Mouse (Mus musculus): ENCODE measurements at regions not wholly inside any gene's neighbourhood (a gene's known extent, or its start where the extent isn't known, plus 50 kb on each side); places are given as distances from the start of the nearest gene placed in this dataset.

DNA sequence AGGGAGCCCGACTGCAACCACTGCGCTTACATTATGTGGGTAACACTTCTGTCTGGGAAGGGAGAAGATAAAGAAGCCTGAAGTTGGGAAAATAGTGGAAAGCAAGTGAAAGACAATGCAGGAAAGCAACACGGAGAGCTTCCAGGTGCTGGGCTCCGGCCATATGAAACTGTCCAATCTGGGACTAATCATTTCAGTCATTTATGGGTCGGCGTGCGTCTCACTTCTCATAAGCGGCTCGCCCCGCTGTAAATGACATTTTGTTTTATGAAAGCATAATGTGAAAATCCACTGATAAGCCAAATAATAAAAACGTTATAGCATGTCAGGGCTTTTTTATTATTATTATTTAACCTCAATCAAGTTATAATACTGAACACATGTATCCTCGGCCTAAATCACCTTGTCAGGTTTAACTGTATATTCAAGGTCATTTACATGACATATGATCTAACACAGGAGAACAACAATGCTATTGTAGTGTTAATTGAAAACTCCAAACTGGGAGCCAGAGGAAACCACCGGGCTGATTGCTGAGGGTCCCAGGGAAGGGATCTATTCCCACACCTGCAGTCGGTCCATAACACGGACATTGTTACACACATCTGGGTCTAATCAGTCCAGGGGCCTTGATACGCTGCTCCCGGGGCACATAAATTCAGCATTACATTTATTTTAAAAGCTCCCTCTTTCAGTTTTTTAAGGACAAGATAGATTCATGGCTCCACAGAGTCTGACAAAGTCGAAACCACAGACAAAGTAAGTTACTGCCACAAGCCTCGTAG lies 332.4 kb downstream of the Etnk1 start:
- 81% methylated on average over 19 of the region's 19 CpGs for WGBS
- Histone ChIP-seq H3K27me3 (replicated peaks; ENCODE audit: control insufficient read depth, insufficient read depth, low read length) (no peaks in the 10 kb centered on the region), H3K9ac (ENCODE audit: low read depth, low read length) (no peak overlapping the region), H3K4me1 (ENCODE audit: control insufficient read depth, insufficient read depth, low read depth, low read length) (no peaks in the 10 kb centered on the region), H3K4me2 (ENCODE audit: low read length) (no peak overlapping the region), H3K36me3 (ENCODE audit: control insufficient read depth, insufficient read depth, low read length) (no peaks in the 10 kb centered on the region), H3K9me3 (ENCODE audit: control insufficient read depth, low read length) (no peaks in the 10 kb centered on the region), H3K27ac (ENCODE audit: low read depth, low read length) (no peak overlapping the region), H3K4me3 (ENCODE audit: low read length) (no peak overlapping the region)
- no peak for ATAC-seq

DNA sequence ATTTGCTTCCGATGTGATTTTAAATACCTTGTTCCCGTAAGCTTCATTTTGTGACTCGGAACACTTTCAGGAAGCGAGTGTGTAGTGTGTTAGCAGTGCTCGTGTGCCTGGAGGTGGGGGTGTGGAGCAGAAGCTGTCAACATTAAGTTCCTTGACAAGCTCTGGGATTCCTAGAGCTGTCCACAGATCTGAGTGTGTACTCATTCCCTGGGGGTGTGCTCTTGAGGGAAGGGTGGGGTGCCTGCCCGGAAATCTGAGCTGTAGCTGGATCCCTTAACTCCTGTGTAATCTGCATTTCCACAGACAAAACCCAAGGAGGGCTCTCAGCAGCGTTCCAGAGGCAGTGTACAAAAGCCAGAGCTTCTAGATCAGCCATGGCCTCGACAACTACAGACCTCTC lies 335.8 kb downstream of the Etnk1 start:
- no peak overlapping the region for H3K27ac ChIP-seq (ENCODE audit: low read depth, low read length)
- no peaks in the 10 kb centered on the region for H3K36me3 ChIP-seq (ENCODE audit: control insufficient read depth, insufficient read depth, low read length)
- H3K9me3 ChIP-seq (ENCODE audit: control insufficient read depth, low read length), result no peaks in the 10 kb centered on the region
- H3K9ac ChIP-seq (ENCODE audit: low read depth, low read length), result no peak overlapping the region
- no peak for ATAC-seq
- 70% methylated on average over 8 of the region's 8 CpGs for WGBS
- H3K4me1 ChIP-seq (ENCODE audit: control insufficient read depth, insufficient read depth, low read depth, low read length), result no peaks in the 10 kb centered on the region
- no peak overlapping the region for H3K4me2 ChIP-seq (ENCODE audit: low read length)
- H3K4me3 ChIP-seq (ENCODE audit: low read length), result no peak overlapping the region
- no peaks in the 10 kb centered on the region for H3K27me3 ChIP-seq (replicated peaks; ENCODE audit: control insufficient read depth, insufficient read depth, low read length)

GRCm38 (mm10) chr6:143503953-143504352 lies 336.9 kb downstream of the Etnk1 start:
- Histone ChIP-seq H3K36me3 (ENCODE audit: control insufficient read depth, insufficient read depth, low read length) (no peaks in the 10 kb centered on the region), H3K4me1 (ENCODE audit: control insufficient read depth, insufficient read depth, low read depth, low read length) (no peaks in the 10 kb centered on the region), H3K27ac (ENCODE audit: low read depth, low read length) (no peak overlapping the region), H3K27me3 (replicated peaks; ENCODE audit: control insufficient read depth, insufficient read depth, low read length) (no peaks in the 10 kb centered on the region), H3K9ac (ENCODE audit: low read depth, low read length) (no peak overlapping the region), H3K4me2 (ENCODE audit: low read length) (no peak overlapping the region), H3K4me3 (ENCODE audit: low read length) (no peak overlapping the region), H3K9me3 (ENCODE audit: control insufficient read depth, low read length) (no peaks in the 10 kb centered on the region)
- WGBS, result 85% methylated on average over 4 of the region's 4 CpGs
- ATAC-seq, result no peak

- WGBS, result 89% methylated on average over 5 of the region's 5 CpGs
Measured at GRCm38 (mm10) chr6:143513459-143513858, 346.4 kb downstream of the Etnk1 start.

GRCm38 (mm10) chr6:143515137-143515536 lies 348.1 kb downstream of the Etnk1 start:
- 87% methylated on average over 12 of the region's 12 CpGs for WGBS
- no peak overlapping the region for H3K27ac ChIP-seq (ENCODE audit: low read depth, low read length)
- no peak overlapping the region for H3K4me3 ChIP-seq (ENCODE audit: low read length)
- peaks cover 3% of the 10 kb centered on the region; the same call in 1 of the 2 replicates for H3K9me3 ChIP-seq (ENCODE audit: control insufficient read depth, low read length)
- no peak for ATAC-seq
- no peak overlapping the region for H3K4me2 ChIP-seq (ENCODE audit: low read length)
- H3K27me3 ChIP-seq (replicated peaks; ENCODE audit: control insufficient read depth, insufficient read depth, low read length), result no peaks in the 10 kb centered on the region
- H3K4me1 ChIP-seq (ENCODE audit: control insufficient read depth, insufficient read depth, low read depth, low read length), result no peaks in the 10 kb centered on the region
- H3K36me3 ChIP-seq (ENCODE audit: control insufficient read depth, insufficient read depth, low read length), result no peaks in the 10 kb centered on the region
- H3K9ac ChIP-seq (ENCODE audit: low read depth, low read length), result no peak overlapping the region

More at GRCm38 (mm10) chr6:143513459-143513858, 346.4 kb downstream of the Etnk1 start:
- no peaks in the 10 kb centered on the region for H3K4me1 ChIP-seq (ENCODE audit: control insufficient read depth, insufficient read depth, low read depth, low read length)
- ATAC-seq, result no peak
- no peaks in the 10 kb centered on the region for H3K36me3 ChIP-seq (ENCODE audit: control insufficient read depth, insufficient read depth, low read length)
- peaks cover 3% of the 10 kb centered on the region; the same call in 1 of the 2 replicates for H3K9me3 ChIP-seq (ENCODE audit: control insufficient read depth, low read length)
- no peak overlapping the region for H3K4me3 ChIP-seq (ENCODE audit: low read length)
- H3K9ac ChIP-seq (ENCODE audit: low read depth, low read length), result no peak overlapping the region
- no peak overlapping the region for H3K27ac ChIP-seq (ENCODE audit: low read depth, low read length)
- H3K27me3 ChIP-seq (replicated peaks; ENCODE audit: control insufficient read depth, insufficient read depth, low read length), result no peaks in the 10 kb centered on the region
- no peak overlapping the region for H3K4me2 ChIP-seq (ENCODE audit: low read length)

- no peaks in the 10 kb centered on the region for H3K36me3 ChIP-seq (ENCODE audit: control insufficient read depth, insufficient read depth, low read length)
- H3K4me3 ChIP-seq (ENCODE audit: low read length), result no peak overlapping the region
- H3K9ac ChIP-seq (ENCODE audit: low read depth, low read length), result no peak overlapping the region
- no peak overlapping the region for H3K4me2 ChIP-seq (ENCODE audit: low read length)
- ATAC-seq, result no peak
- H3K9me3 ChIP-seq (ENCODE audit: control insufficient read depth, low read length), result peaks cover 3% of the 10 kb centered on the region; the same call in 1 of the 2 replicates
- no peaks in the 10 kb centered on the region for H3K27me3 ChIP-seq (replicated peaks; ENCODE audit: control insufficient read depth, insufficient read depth, low read length)
- H3K27ac ChIP-seq (ENCODE audit: low read depth, low read length), result no peak overlapping the region
- WGBS, result 85% methylated on average over 1 of the region's 1 CpGs
- H3K4me1 ChIP-seq (ENCODE audit: control insufficient read depth, insufficient read depth, low read depth, low read length), result no peaks in the 10 kb centered on the region
Measured at GRCm38 (mm10) chr6:143516746-143517145, 349.7 kb downstream of the Etnk1 start.

- Histone ChIP-seq H3K4me3 (ENCODE audit: low read length) (no peak overlapping the region), H3K27me3 (replicated peaks; ENCODE audit: control insufficient read depth, insufficient read depth, low read length) (no peaks in the 10 kb centered on the region), H3K4me2 (ENCODE audit: low read length) (no peak overlapping the region), H3K36me3 (ENCODE audit: control insufficient read depth, insufficient read depth, low read length) (no peaks in the 10 kb centered on the region), H3K9ac (ENCODE audit: low read depth, low read length) (no peak overlapping the region), H3K27ac (ENCODE audit: low read depth, low read length) (no peak overlapping the region), H3K9me3 (ENCODE audit: control insufficient read depth, low read length) (no peaks in the 10 kb centered on the region), H3K4me1 (ENCODE audit: control insufficient read depth, insufficient read depth, low read depth, low read length) (no peaks in the 10 kb centered on the region)
- 0 out of 2 replicates have a peak, but pooled peaks have one; percentile 17 for ATAC-seq
- 83% methylated on average over 8 of the region's 8 CpGs for WGBS
Measured at GRCm38 (mm10) chr6:143518476-143518875, 351.5 kb downstream of the Etnk1 start.

DNA sequence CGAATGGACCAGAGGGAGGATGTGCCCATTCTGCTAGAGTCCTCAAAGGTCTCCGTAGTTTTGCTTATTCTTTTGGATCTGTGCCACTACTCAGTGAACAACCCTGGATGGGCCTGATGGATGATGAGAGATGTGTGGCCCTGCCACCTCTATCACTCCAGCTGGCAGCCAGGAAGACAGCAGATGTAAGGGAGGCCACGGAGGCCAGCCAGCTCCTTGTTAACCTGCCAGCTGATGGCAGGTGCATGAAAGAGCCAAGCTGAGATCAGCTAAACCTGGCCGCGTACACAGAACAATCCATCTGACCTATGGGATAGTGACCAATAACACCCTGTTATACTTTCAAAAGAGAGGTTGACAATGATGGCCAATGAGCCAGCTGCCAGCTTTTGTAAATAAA lies 352.6 kb downstream of the Etnk1 start:
- no peaks in the 10 kb centered on the region for H3K36me3 ChIP-seq (ENCODE audit: control insufficient read depth, insufficient read depth, low read length)
- no peak overlapping the region for H3K4me2 ChIP-seq (ENCODE audit: low read length)
- H3K4me3 ChIP-seq (ENCODE audit: low read length), result no peak overlapping the region
- H3K27me3 ChIP-seq (replicated peaks; ENCODE audit: control insufficient read depth, insufficient read depth, low read length), result no peaks in the 10 kb centered on the region
- H3K9me3 ChIP-seq (ENCODE audit: control insufficient read depth, low read length), result no peaks in the 10 kb centered on the region
- no peak overlapping the region for H3K27ac ChIP-seq (ENCODE audit: low read depth, low read length)
- WGBS, result 62% methylated on average over 5 of the region's 5 CpGs
- peak; percentile 52; the same call in 1 of the 2 replicates for ATAC-seq
- H3K9ac ChIP-seq (ENCODE audit: low read depth, low read length), result no peak overlapping the region
- H3K4me1 ChIP-seq (ENCODE audit: control insufficient read depth, insufficient read depth, low read depth, low read length), result no peaks in the 10 kb centered on the region

DNA sequence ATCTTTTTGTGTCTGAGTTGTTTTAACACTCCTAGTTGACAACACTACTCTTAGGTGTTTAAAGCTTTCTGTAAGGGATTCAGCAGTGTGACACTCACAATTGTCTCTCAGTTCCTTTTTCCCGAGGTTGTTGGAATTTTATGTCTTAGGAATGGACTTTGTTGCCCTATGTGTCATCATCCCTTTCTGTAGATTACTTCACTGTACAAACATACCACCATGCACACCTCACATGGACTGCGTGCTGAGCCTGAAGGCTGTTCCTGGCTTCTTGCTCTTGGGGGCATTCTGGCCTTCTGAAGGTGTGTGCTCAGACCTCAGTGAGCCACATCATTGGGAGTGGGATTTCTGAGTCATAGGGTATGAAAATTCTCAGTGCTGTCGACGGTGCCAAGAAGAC lies 358.1 kb downstream of the Etnk1 start:
- no peaks in the 10 kb centered on the region for H3K36me3 ChIP-seq (ENCODE audit: control insufficient read depth, insufficient read depth, low read length)
- H3K4me3 ChIP-seq (ENCODE audit: low read length), result no peak overlapping the region
- WGBS, result 91% methylated on average over 4 of the region's 4 CpGs
- H3K4me2 ChIP-seq (ENCODE audit: low read length), result no peak overlapping the region
- no peaks in the 10 kb centered on the region for H3K9me3 ChIP-seq (ENCODE audit: control insufficient read depth, low read length)
- H3K9ac ChIP-seq (ENCODE audit: low read depth, low read length), result no peak overlapping the region
- no peak overlapping the region for H3K27ac ChIP-seq (ENCODE audit: low read depth, low read length)
- no peak for ATAC-seq
- H3K4me1 ChIP-seq (ENCODE audit: control insufficient read depth, insufficient read depth, low read depth, low read length), result no peaks in the 10 kb centered on the region
- no peaks in the 10 kb centered on the region for H3K27me3 ChIP-seq (replicated peaks; ENCODE audit: control insufficient read depth, insufficient read depth, low read length)
